Mouse (Mus musculus) ES-Bruce4 (cell line): ENCODE data around the gene Epha10.

Experiments used
- CTCF ChIP-seq: IDR thresholded peaks from one replicate; pipeline ENCODE4 v1.8.1; 2011; ENCODE audit warnings: low read depth, low read length
- POLR2A ChIP-seq: IDR thresholded peaks from one replicate; pipeline ENCODE4 v1.8.1; 2011; ENCODE audit warnings: low read length; ENCODE audit not compliant: insufficient read depth

DNA sequence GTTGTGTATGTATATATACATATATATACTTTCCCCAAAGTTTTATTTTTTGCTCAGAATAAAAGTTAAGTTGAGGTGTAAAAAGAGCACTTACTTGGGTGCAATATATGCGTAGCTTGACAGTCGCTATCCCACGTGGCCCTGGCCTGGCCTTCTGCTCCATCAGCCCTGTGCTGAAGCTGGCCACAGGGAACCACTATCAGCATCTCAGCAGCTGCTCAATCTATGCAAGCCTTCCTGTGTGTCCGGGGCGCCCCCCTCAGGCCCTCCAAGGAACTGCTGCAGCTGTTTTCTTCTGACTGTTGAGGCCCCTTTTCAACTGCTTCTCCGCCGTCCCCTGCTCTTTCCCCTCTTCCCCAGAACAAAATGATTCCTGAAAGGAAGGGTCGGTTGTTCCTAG lies 33.1 kb upstream of the Epha10 start:
- TF ChIP-seq POLR2A (no peak), CTCF (peak; percentile 88)
